Mouse (Mus musculus) Muller cell, postnatal 12 days (primary cell): ENCODE data around the gene Htr7.

Experiments used
- DNase-seq: peaks from one replicate; pipeline ENCODE4 v3.0.0-alpha.2; 2015; ENCODE audit errors: inconsistent ontology term

The Htr7 gene

GRCm38 (mm10) chr19:36057231-36057811 is at the start of gene Htr7:
Htr7 (minus strand) TSS chr19:36057507.
- peak; percentile 37 for DNase-seq

GRCm38 (mm10) chr19:36103909-36104308 is 46.6 kb upstream of the Htr7 start:
- no peak for DNase-seq

GRCm38 (mm10) chr19:36098916-36099315 is 41.6 kb upstream of the Htr7 start:
- no peak for DNase-seq

- DNase-seq: no peak
Observed at GRCm38 (mm10) chr19:36098265-36098664, 41.0 kb upstream of the Htr7 start.

- DNase-seq: no peak
Observed at GRCm38 (mm10) chr19:36097194-36097593, 39.9 kb upstream of the Htr7 start.

- DNase-seq: peak; percentile 9
Observed at GRCm38 (mm10) chr19:36090781-36091180, 33.5 kb upstream of the Htr7 start.

GRCm38 (mm10) chr19:36083262-36084225 is 26.2 kb upstream of the Htr7 start, which contains the start of gene Rpp30:
Rpp30 (plus strand) TSS chr19:36083716.
- peak; percentile 91 for DNase-seq

- peak; percentile 74 for DNase-seq
Observed at GRCm38 (mm10) chr19:36082606-36083261, 25.4 kb upstream of the Htr7 start.

- no peak for DNase-seq
Observed at GRCm38 (mm10) chr19:36062801-36063529, 5.7 kb upstream of the Htr7 start.

- DNase-seq: no peak
Observed at GRCm38 (mm10) chr19:36056502-36057221, 645 bp downstream of the Htr7 start.

- no peak for DNase-seq
Observed at GRCm38 (mm10) chr19:36046046-36046445, 11.3 kb downstream of the Htr7 start.

- DNase-seq: no peak
Observed at GRCm38 (mm10) chr19:36014836-36015235, 42.5 kb downstream of the Htr7 start.

- no peak for DNase-seq
Observed at GRCm38 (mm10) chr19:36006277-36006676, 51.0 kb downstream of the Htr7 start.

- DNase-seq: no peak
Observed at GRCm38 (mm10) chr19:36004961-36005360, 52.3 kb downstream of the Htr7 start.

GRCm38 (mm10) chr19:36002476-36003445 is 54.5 kb downstream of the Htr7 start:
- DNase-seq: no peak

- no peak for DNase-seq
Observed at GRCm38 (mm10) chr19:36001512-36001911, 55.8 kb downstream of the Htr7 start.

GRCm38 (mm10) chr19:36000955-36001354 is 56.4 kb downstream of the Htr7 start:
- DNase-seq: no peak

GRCm38 (mm10) chr19:35997384-35997783 is 59.9 kb downstream of the Htr7 start:
- DNase-seq: no peak

- DNase-seq: no peak
Observed at GRCm38 (mm10) chr19:35987461-35987860, 69.8 kb downstream of the Htr7 start.

GRCm38 (mm10) chr19:35974681-35975080 is 82.6 kb downstream of the Htr7 start:
- no peak for DNase-seq
